Mouse (Mus musculus) bone marrow, adult 2 months (tissue): ENCODE measurements around the gene Rbx1. TPM values are rescaled to one million over a fixed set of nuclear protein-coding genes. Genes with fewer than 3 reads are reported as not detected.

ENCODE experiments used
- H3K27ac ChIP-seq: fragments of 200-500 bp; 2 replicates; pipeline ENCODE4 v1.5.1; 2012; ENCODE audit warnings: low read depth, mild to moderate bottlenecking, control low read depth, inconsistent platforms, low read length; ENCODE audit not compliant: control insufficient read depth, poor library complexity, insufficient read depth
- H3K4me1 ChIP-seq: fragments of 200-500 bp; 2 replicates; pipeline ENCODE4 v1.6.1; 2011; ENCODE audit warnings: low read length; ENCODE audit not compliant: control insufficient read depth, insufficient read depth
- H3K4me3 ChIP-seq: fragments of 200-500 bp; replicated peaks from 2 replicates; pipeline ENCODE3; 2011; ENCODE audit warnings: mild to moderate bottlenecking, low read depth, low read length, control low read depth; ENCODE audit not compliant: control insufficient read depth
- CTCF ChIP-seq: fragments of 200-500 bp; IDR thresholded peaks from 2 replicates; pipeline ENCODE4 v1.5.1; 2011; ENCODE audit warnings: low read length, control low read depth; ENCODE audit not compliant: control insufficient read depth, insufficient read depth
- POLR2A ChIP-seq: fragments of 200-500 bp; IDR thresholded peaks from 2 replicates; pipeline ENCODE4 v1.6.1; 2011; ENCODE audit warnings: low read depth, mild to moderate bottlenecking, control low read depth, low read length, borderline replicate concordance; ENCODE audit not compliant: control insufficient read depth
- WGBS: fragments of 180-500 bp; shearing (Covaris S2); methylation state at CpG from one replicate; pipeline ENCODE4 v1.1.7; 2018; 5-methylcytosine and 5-hydroxymethylcytosine counted together
- polyA plus RNA-seq: library from polyadenylated mRNA; stranded (reverse); fragments of >200 nt; gene quantifications from 2 replicates; pipeline ENCODE4 v1.2.4, GENCODE M21; 2011; ENCODE audit warnings: low replicate concordance; ENCODE audit not compliant: missing spikeins, insufficient read depth, insufficient read length

Rbx1 gene
- polyA plus RNA-seq, 1 experiment: 185 TPM

DNA sequence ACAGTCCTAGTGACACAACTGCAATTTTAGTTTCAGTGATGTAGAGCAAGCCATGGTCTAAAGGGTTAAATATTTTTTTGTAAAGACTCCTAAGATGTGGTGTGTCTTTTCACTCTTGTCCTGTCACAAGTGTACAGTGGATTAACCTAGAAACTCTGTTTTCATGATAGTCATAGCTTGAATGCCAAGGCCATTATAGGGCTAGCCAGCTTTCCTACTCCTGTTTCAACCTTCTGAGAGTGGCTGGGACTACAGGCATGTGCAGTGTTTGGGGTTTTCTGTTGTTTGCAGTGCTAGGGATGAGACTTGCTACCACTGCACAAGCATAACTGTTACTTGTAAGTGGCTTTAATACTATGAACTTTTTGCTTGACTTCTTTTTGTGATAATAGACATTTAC, 26.9 kb upstream of the Rbx1 start:
- Histone ChIP-seq H3K27ac (no peak overlapping the region), H3K4me1 (no peaks in the 10 kb centered on the region), H3K4me3 (no peak overlapping the region)
- no peak for TF ChIP-seq POLR2A
- TF ChIP-seq CTCF: no peak

DNA sequence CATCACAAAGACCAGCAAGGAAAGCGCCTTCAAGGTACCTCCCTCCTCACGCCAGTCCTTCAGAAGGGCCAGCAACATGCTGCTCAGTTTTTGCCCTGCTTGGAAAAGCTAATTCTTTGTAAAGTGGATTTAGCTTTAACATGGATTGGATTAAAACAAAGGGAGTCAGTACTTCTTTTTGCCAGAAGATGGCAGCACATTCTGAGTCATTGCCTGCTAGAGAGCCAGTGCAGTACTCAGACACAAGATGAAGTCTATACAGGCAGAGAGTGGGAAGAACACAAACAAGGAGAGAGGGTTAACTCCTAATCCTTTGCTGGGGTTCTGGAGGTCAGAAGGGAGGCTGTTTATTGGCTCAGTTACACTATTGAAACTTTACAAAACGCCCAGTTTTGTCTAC, 17.6 kb upstream of the Rbx1 start:
- H3K4me3 ChIP-seq: no peak overlapping the region
- WGBS: 55% methylated on average over 3 of the region's 3 CpGs
- no peaks in the 10 kb centered on the region for H3K4me1 ChIP-seq
- TF ChIP-seq CTCF: no peak
- no peak for TF ChIP-seq POLR2A
- no peak overlapping the region for H3K27ac ChIP-seq

DNA sequence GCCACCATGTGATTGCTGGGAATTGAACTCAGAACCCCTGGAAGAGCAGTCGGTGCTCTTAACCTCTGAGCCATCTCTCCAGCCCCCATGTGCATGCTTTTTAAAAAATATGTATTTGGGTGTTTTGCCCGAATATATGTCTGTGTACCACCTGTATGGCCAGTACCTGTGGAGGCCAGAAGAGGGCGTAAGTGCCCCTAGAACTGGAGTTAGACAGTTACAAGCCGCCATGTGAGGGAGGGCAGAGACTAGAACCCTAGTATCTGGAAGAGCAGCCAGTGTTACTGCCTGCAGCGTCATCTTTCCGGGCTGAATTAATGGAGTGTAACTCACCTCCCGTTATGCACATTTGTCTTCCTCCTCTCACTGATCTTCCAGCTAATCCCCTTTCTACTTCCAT, 4.6 kb upstream of the Rbx1 start:
- WGBS: 90% methylated on average over 7 of the region's 7 CpGs

GRCm38 (mm10) chr15:81465016-81465660, 958 bp upstream of the Rbx1 start:
- H3K4me1 ChIP-seq: no peaks in the 10 kb centered on the region
- H3K4me3 ChIP-seq: no peak overlapping the region
- TF ChIP-seq POLR2A (no peak), CTCF (no peak)
- peak overlapping the region; percentile 98; the same call in 1 of the 2 replicates for H3K27ac ChIP-seq
- WGBS: 64% methylated on average over 12 of the region's 12 CpGs

More for the DNA sequence above, 4.6 kb upstream of the Rbx1 start:
- no peaks in the 10 kb centered on the region for H3K4me1 ChIP-seq
- TF ChIP-seq CTCF: peak; percentile 20; the same call in 1 of the 2 replicates
- TF ChIP-seq POLR2A: no peak
- no peak overlapping the region for H3K4me3 ChIP-seq
- H3K27ac ChIP-seq: no peak overlapping the region

GRCm38 (mm10) chr15:81466738-81467113, 630 bp downstream of the Rbx1 start:
- TF ChIP-seq POLR2A (no peak), CTCF (no peak)
- whole genome bisulfite sequencing: under 1% methylated on average over 15 of the region's 15 CpGs
- Histone ChIP-seq H3K4me1 (no peaks in the 10 kb centered on the region), H3K27ac (peak overlapping the region; percentile 59), H3K4me3 (peak overlapping the region; percentile 84)

DNA sequence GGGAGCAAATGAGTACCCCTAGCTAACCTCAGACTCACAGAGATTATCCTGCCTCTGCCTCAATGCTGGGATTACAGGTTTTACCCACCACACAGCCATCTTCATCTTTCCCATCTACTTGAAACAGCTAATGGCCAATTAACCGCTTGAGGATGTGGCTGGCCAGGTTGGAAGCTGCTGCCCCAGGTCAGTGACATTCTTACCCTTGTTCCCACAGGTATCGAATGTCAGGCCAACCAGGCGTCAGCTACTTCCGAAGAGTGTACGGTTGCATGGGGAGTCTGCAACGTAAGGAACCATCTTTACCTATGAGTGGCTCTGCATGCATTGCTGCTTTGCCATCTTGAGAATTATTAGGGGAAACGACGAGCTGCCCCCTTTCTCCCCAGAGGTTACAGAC, 4.6 kb downstream of the Rbx1 start:
- 95% methylated on average over 8 of the region's 8 CpGs for WGBS

DNA sequence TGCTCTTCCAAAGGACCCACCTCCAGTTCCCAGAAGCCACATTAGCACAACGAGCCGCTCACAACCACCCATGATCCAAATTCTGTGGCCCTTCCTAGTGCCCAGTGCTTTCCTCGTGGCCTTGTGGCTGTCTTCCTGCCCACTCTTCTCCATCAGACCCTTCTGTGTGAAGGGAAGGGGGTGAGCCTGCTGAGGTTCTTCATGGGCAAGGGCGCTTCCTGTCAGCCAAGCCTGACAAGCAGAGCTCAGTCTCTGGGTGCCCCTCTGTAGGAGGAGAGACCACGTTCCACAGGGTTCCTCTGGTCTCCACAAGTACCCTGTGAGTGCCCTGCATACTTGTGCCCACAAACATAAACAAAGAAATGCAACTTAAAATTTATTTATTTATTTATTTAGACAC, 6.2 kb downstream of the Rbx1 start:
- WGBS: 85% methylated on average over 5 of the region's 5 CpGs
- no peak overlapping the region for H3K27ac ChIP-seq
- H3K4me3 ChIP-seq: no peak overlapping the region
- TF ChIP-seq CTCF: no peak
- TF ChIP-seq POLR2A: no peak
- no peaks in the 10 kb centered on the region for H3K4me1 ChIP-seq

More for the DNA sequence above, 4.6 kb downstream of the Rbx1 start:
- Histone ChIP-seq H3K4me1 (no peaks in the 10 kb centered on the region), H3K27ac (no peak overlapping the region), H3K4me3 (no peak overlapping the region)
- TF ChIP-seq POLR2A (no peak), CTCF (no peak)

DNA sequence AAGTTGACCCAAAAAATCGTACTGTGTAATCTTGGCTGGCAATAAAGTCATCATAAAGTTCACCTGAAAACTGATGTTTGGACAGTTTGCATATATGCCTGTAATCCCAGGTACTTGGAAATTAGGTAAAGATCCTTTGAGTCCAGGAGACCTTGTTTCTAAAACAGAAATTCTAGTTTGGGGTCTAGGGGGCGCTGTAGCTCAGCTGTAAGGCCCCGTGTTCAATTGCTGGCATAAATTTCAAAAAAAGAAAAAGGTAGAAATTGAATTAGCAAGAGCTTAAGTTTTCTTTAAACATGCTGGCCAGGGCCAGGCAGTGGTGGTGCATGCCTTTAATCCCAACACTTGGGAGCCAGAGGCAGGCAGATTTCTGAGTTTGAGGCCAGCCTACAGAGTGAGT, 9.6 kb downstream of the Rbx1 start:
- TF ChIP-seq CTCF (peak; percentile 37; the same call in 1 of the 2 replicates), POLR2A (no peak)
- Histone ChIP-seq H3K4me1 (no peaks in the 10 kb centered on the region), H3K27ac (no peak overlapping the region), H3K4me3 (no peak overlapping the region)
- 44% methylated on average over 3 of the region's 3 CpGs for WGBS

- peaks cover under 1% of the 10 kb centered on the region; the same call in 1 of the 2 replicates for H3K4me1 ChIP-seq
- no peak overlapping the region for H3K27ac ChIP-seq
- TF ChIP-seq POLR2A (no peak), CTCF (no peak)
- WGBS: 37% methylated on average over 2 of the region's 2 CpGs
- H3K4me3 ChIP-seq: no peak overlapping the region
These were observed 10.5 kb downstream of the Rbx1 start for GRCm38 (mm10) chr15:81476597-81476996.
